Mouse (Mus musculus) G1E (cell line): Measurements from ENCODE around the gene Ifnlr1.

Experiments used
- CTCF ChIP-seq: IDR thresholded peaks from 2 replicates; pipeline ENCODE4 v1.5.1; 2012; ENCODE audit warnings: low read depth, low read length, inconsistent platforms, mixed read lengths
- GATA1 ChIP-seq: IDR thresholded peaks from 2 replicates; pipeline ENCODE4 v1.6.1; 2012; ENCODE audit warnings: borderline replicate concordance, low read length, inconsistent platforms, mixed read lengths
- GATA2 ChIP-seq: IDR thresholded peaks from 2 replicates; pipeline ENCODE4 v1.6.1; 2012; ENCODE audit warnings: low read depth, low read length, inconsistent platforms, borderline replicate concordance
- POLR2AphosphoS5 ChIP-seq: IDR thresholded peaks from 2 replicates; pipeline ENCODE4 v1.6.1; 2012; ENCODE audit warnings: low read depth, low read length, inconsistent platforms; ENCODE audit not compliant: insufficient replicate concordance
- TAL1 ChIP-seq: conservative IDR thresholded peaks from 2 replicates; pipeline ENCODE4 v1.6.1; 2012; ENCODE audit warnings: low read depth, low read length, inconsistent platforms, mixed read lengths

DNA sequence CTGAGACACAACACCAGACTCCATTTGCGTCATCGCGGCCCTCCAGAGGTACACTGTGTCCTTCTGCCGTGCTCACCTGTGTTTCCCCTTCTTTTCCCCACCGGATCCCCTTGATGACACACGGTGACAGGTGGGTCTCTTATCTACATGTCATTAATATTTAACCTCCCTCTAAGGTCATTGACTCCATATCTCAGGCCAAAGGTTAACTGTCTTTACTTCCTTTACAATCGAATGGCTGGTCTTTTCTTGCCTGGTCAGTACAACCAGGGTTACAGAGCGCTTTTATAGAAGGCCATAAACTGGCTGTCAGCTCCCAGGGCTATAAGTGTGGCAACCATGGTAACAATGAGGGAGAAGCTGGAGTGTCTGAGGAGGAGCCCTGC, 66.7 kb downstream of the Ifnlr1 start:
- TF ChIP-seq CTCF (no peak), POLR2AphosphoS5 (no peak), GATA1 (no peak), TAL1 (no peak), GATA2 (no peak)
